Mouse (Mus musculus) embryo, embryonic 11.5 days (tissue): ENCODE data around the gene Pltp.
A peak's percentile ranks its signal among the peaks of the same experiment; 100 is the strongest.
"Not testable (repeated sequence)": the region's sequence is repeated elsewhere in the genome, so short reads cannot be mapped to it uniquely, and the experiment has no call there.

Experiments
- DNase-seq: peaks from one replicate; pipeline ENCODE4 v3.0.0-alpha.2; 2012; ENCODE audit warnings: low read depth, low spot score

Gene Pltp

DNA sequence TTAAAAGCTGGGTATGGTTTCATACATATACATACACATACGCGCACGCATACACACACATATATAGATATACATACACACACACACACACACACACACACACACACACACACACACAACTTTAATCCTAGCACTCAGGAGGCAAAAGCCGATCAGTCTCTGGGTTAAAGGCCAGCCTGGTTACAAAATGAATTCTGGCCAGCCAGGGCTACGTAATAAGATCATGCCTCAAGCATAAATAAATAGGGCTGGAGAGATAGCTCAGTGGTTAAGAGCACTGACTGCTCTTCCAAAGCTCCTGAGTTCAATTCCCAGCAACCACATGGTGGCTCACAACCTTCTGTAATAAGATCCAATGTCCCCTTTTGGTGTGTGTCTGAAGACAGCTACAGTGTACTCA is 1.9 kb downstream of the Pltp start:
- DNase-seq: not testable (repeated sequence)

DNA sequence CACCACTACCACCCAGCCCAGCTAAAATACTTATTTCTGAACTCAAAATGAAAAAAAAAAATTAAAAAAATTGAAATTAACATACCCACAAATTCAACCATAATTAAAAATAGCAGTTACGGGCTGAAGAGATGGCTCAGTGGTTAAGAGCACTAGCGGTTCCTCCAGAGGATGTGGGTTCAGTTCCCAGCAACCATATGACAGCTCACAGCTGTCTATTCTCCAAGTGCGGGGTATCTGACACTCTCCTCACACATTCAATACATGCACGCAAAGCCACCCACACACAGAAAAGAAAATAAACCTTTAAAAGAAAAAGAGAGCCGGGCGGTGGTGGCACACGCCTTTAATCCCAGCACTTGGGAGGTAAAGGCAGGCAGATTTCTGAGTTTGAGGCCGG is 7.5 kb downstream of the Pltp start:
- no peak for DNase-seq

DNA sequence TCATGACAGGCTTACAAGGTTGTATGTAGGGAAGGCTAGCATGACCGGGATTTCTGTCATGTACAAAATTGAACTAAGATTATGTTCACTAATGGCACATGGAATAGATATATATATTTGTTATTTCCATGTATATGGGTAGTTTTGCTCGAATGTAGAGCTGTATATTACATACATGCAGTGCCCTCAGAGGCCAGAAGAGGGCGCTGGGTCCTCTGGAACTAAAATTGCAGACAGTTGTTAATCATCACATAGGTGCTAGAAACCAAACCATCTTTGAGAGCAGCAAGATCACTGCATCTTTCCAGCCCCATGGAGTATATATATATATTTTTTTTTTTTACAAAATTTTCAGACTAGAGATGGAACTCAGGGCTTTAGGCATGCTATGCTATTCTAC is 11.7 kb downstream of the Pltp start:
- no peak for DNase-seq

DNA sequence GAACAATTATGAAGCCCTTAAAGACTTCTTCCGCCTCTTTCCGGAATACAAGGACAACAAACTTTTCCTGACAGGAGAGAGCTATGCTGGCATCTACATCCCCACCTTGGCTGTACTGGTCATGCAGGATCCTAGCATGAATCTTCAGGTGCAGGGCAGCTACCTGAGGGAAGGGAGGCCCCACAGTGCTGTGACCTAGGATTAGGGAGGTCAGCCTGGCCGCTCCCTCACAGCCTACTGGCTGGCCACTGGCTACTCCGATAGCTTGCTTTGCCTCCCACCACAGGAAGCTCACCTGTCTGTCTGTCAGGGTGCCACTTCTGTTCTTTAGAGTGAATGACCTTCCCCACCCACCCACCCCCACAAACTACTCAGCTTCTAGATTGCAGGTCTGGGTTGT is 22.3 kb downstream of the Pltp start:
- no peak for DNase-seq

DNA sequence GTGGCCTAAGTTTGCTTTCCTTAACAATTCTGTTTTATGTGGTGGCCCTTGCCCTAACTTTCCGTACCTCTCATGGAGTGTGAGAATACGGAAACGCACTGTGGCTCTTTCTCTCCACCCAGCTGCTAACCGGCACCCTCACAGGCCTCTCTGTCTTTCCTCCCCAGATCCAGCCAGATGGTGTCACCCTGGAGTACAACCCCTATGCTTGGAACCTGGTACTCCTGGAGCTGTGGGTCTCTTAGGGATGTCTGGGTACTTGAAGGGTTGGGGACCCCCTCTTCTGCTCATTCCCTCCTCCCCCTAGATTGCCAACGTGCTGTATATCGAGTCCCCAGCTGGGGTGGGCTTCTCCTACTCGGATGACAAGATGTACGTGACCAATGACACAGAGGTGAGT is 23.0 kb downstream of the Pltp start:
- no peak for DNase-seq

DNA sequence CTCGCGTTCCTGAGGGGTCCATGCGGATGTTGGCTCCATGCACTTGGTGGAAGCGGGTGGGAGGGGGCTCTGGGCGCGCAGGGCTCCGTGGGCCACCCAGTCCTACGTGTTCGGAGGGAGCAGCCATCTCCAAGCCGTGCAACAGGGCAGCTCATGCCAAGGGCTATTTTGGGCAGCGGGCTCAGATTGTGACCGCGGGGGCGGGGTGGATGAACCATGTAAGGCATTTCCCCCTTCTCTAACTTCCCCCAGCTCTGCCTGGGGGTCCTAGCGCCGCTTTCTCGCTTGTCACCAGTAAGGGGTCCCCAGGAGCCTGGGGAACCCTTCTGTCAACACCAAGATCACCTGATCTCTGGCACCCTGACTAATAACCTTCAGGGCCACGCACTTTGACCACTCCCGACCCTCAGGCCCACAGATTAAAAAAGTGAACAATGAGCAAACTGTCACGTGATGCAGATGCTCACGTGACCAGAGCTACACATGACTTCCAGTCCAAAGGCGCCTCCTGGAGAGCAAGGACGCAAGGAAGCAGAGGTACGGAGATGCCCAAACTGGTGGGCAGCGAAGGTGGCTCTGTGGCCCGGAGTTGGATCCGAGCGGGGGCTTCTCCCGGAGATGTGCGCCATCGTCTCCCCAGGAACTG is 24.1 kb downstream of the Pltp start, which contains the start of gene Neurl2:
Gene Neurl2, minus strand, starts transcription at position 143 of the 646 bp plus-strand sequence.
- DNase-seq: peak; percentile 99

DNA sequence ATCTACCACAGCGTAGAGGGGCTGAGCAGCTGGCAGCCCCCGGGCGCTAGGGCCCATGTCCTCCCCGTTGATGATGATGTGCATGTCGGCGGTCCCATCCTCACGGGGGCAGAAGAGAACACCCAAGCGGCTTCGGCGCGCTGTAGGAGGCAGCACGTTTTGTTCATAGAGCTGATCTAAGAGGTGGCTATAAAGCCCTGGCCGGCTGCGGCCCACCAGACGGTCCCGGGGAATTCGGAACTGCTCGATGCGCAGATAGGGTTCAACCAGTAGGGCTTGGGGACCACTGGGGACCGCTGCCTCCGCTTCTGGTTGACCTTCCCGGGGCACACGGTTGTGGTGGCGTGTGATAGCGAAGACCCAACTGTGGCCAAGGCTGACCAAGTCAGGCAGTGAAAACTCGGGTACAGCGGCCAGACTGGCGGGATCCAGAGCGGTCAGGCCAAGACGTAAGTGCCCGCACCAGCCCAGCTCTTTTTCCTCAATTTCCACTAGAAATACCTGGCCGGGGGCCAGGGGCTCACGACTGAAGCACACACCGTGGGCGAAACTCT is 24.7 kb downstream of the Pltp start, which contains the start of gene Ctsa:
Gene Ctsa, plus strand, starts transcription at position 126 of the 554 bp plus-strand sequence.
- no peak for DNase-seq

DNA sequence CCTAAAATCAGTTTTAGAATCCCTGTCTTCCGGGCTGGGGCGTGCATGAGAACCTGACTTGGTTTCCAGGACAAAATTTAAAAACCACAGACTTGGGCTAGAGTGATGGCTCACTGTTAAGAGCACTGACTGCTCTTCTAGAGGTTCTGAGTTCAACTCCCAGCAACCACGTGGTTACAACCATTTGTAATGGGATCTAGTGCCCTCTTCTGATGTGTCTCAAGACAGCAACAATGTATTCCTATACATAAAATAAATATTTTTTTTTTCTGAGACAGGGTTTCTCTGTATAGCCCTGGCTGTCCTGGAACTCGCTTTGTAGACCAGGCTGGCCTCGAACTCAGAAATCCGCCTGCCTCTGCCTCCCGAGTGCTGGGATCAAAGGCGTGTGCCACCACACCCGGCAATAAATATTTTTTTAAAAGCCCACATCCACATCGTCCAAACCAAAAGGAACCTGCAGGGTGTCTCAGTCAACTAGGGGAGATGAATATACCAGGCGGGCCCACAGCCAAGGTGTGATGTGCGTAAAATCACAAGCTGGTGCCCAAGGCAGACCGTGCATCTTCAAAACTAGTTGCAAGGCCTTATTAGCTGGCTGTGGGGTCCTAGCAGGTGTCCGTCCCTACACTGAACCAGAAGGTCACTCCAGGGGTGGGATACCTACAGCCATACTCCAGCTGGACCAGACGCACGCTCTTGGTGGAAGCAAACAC is 25.3 kb downstream of the Pltp start:
- DNase-seq: no peak

DNA sequence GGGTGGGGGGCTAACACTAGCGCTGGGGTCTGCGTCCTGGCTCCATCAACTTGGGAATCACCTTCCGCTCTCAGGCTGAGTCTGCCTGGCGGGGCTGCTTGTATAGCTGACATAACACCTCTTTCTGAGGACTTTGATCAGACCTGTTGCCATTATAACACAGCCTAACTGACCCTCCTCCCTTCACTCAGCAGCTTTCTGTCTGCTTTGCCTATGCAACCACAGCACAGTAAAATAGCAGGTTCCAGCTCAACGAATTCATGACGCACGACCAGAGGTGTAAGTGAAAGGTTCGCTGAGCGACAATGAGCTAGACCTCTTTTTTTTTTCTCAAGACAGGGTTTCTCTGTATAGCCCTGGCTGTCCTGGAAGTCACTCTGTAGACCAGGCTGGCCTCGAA is 26.5 kb downstream of the Pltp start:
- DNase-seq: no peak

DNA sequence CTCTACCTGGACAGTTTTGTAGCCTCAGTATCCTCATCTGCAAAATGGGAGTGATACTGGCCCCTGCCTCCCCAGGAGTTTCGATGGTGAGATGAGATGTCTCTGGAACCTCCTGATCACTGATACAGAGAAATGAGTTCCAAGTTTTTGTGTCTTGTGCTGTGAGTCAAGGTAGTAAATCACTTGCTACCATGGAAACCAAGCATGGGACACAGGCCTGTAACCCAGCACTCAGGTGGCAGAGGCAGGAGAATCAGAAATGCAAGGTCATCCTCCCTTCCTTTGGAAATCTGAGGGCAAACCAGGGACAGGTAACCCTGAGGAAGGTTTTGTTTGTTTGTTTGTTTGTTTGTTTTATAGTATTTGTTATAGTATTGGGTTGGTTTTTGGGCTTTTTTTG is 28.4 kb downstream of the Pltp start:
- no peak for DNase-seq

DNA sequence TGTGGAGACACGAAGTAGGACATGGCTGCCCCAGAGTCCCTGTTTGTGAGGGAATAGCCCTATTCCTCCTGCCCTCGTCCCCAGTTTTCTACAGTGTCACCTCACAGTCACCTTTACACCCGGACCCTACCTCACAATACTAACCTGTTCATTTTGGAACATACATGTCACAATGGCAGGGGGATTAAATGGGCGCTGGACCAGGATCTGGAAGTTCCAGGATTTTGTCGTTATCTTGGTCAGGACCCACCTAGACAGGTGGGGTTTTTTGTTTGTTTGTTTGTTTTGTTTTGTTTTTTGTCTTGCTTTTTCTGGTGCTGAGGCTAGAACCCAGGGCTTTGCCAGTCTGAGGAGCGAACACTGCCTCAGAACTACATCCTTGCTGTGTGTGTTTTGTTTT is 29.1 kb downstream of the Pltp start, which contains the start of gene Spata25:
Gene Spata25, minus strand, starts transcription at position 101 of the 400 bp plus-strand sequence.
- DNase-seq: no peak

DNA sequence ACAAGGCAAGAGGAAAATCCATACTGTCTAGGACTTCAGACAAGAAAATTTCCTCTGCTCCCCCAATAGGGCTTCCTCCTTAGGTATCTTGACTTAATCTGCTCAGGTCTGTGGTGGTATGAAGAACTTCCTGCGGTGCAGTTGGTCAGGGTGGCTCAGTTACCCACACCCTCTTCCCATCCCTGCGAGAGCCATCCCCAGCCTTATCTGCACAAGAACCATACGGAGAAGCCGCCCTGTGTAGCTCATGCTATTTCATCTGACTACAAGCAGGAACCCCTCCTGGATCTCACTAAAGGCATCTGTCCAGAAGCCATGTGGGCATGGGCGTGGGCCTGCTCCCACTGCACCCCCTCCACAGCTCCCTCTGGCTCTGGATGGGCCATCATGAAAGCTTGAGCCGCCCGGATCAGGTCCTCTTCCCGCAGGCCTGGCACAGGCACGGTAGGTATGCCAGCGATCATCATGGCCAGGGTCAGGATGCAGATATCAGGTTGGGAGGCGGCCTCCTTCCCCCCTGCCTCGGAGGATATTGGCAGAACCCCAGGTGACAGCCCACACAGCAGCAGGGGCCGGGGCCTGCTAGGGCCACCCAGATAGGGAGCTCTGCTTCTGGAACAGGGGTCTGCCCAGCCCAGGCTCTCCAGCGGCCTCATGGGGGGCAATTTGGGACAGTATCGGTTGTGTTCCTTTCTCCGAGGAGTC is 30.2 kb downstream of the Pltp start:
- no peak for DNase-seq

DNA sequence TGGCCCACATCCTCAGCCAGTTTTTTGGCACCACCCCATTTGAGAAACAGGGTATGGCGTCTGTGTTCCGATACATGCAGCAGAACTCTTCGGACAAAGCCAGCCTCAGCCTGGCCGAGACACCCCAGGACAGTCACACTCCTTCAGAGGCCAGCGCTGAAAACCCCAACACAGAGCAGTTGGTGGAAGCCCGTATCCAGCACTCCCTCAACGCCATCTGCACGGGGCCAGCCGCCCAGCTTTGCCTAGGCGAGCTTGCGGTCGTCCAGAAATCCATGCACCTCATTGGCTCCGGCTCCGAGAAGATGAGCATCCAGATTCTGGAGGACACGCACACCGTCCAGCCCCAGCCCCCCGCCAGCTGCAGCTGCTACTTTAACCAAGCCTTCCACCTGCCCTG is 32.0 kb downstream of the Pltp start:
- DNase-seq: no peak

DNA sequence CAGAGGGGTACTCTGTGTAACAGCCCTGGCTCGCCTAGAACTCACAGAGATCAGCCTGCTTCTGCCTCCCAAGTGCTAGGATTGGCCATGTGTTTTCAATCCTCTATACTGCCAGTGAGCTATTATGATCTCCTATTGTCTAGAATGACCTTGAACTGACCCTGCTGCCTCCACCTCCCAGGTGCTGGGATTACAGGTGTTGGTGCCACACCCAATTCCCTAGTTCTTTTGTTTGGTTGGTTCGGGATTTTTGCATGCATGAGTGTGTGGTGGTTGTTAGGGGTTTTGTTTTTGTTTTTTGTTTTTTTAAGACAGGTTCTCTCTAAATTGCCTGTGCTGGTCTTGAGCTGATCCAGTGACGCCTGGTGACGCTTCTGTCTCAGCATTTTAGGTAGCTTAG is 33.5 kb downstream of the Pltp start:
- DNase-seq: no peak

DNA sequence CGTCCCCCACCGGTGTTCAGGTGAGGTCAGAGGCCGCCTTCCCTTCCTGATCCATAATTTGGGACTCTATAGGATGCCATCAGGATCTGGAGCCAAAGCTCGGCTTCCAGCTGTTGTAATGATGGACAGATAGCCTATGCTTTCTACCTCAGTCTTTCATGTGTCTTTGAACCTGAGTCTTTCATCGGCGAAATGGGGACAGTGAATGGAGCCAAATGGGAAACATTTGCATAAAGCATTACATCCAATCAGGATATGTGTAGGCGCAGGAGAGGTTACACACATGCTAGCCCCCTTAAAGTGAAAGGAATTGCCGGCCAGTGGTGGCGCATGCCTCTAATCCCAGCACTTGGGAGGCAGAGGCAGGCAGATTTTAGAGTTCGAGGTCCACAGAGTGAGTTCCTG is 34.3 kb downstream of the Pltp start:
- DNase-seq: no peak

DNA sequence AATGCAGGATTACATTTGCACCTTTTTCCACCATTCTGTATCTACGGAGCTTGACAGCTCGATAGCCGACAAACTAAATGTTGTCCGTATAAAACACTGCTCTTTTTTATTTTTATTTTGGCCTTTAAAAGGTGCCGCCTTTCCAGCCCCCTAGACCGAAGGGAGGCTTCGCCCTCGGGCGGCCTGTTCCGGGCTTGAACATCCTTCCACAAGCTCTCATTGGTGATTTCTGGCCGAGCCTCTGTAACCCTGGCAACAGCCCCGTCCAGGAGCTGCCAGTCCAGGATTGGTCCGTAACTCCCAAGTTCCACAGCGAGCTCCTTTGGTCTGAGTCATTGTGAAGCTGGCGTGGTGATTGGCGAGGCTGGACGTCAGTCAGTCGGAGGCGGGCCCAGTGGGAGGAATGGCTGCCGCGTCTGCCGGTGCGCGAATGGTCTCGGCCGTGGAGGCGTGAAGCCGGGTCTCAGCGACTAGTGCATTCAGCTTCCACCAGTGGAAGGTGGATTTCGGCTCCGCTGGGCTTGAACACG is 34.8 kb downstream of the Pltp start, which contains the start of gene Zswim1:
Gene Zswim1, plus strand, starts transcription at position 51 of the 530 bp plus-strand sequence.
- DNase-seq: peak; percentile 95

DNA sequence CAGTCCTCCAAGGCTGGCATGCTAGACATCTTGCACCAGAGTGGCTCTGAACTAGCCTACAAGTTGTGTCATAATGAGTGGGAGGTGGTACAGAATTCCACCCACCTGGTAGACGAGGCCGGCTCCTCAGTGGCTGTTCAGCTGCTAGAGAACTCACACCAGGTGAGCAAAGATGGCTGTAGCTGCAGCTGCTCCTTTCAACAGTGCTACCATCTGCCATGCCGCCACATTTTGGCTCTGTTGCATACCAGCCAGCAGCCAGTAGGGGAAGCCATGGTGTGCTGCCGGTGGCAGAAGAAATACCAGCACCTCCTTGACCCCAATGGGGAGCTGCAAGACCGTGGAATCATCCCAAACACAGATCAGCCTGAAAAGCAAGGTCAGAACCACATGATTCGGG is 36.5 kb downstream of the Pltp start:
- DNase-seq: no peak

DNA sequence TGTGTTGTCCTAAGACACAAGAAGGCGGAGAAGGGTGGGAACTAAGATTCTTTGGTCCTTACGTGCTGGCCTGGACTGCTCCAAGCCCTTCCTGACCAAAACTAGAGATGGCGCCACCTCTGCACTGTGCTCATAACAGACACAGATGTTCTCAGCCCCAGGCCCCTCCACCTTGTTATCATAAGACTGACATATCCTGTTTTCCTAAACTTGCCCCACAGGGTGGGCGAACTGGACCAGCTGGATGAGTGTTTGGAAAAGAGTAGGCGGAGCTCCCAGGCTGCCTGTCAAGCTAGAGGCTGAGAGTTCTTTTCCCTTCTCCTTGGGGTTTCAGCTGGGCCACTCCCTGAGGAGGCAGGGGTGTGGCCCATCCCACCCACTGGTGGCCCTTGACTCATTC is 39.8 kb downstream of the Pltp start:
- no peak for DNase-seq

DNA sequence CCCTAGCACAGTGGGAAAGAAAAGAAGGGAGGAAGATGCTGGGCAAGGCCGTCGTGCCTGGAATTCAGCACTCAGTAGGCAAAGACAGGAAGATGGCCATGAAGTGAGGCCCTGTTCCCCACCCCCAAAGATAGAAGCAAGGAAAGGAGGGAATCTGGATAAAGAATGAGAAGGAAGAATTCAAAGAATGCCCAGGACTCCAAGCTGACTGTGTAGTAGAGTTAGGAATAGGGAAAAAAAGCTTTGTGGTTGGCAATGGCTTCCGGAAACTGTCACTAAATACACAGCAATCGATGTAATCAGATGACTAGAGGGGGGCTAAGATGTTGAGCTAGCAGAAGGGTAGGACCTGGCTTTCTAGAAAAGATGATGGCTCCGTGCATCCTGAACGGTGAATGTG is 40.3 kb downstream of the Pltp start:
- DNase-seq: no peak

DNA sequence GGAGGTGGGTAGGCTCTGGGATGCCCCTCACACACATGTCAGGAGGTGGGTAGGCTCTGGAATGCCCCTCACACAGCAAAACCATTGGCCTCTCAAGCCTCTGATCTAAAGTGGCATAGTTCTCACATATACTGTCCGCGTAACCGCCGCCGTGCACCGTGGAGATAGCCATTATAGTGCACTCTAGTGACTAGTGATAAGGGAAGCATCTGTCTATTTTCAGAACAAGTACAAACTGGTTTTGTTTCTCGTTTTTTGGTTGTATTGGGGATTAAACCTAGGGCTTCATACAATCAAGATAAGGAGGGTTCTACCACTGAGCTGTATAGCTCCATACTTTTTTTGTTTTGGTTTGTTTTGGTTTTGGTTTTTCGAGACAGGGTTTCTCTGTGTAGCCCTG is 41.7 kb downstream of the Pltp start:
- DNase-seq: no peak

DNA sequence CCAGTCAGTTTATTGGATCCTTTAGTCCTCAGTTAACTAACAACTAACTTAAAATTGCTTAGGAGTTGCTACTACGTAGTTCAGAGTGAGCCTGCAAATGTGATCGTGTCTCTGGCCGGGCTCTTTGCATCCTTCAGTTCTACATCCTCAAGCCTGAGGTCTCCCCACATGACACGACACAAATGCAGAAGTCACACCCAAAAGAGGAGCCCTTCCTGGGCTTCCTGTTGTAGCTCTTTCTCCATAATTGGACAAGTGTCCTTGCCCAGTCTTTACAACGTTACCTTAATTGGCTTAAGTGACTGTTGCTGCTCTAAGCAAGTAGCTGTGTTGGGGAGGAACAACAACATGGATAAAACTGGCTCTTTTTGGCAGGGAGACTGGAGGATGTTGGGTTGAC is 42.2 kb downstream of the Pltp start:
- no peak for DNase-seq

DNA sequence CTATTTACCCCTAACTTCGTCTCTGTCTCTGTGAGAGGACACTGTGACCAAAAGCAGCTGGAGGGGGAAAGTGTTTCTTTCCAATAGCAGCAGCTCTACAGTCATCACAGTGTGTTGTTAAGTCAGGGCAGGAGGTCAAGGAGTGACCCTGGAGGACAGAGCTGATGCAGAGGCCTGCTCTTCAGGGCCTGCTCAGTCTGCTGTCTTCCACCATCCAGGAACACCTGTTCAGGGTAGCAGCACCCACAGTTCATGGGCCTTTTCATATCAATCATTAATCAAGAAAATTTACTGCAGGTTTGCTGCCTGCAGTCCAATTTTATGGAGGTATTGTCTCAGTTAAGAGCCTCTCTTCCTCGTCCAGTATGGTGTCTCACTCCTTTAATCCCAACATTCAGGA is 44.0 kb downstream of the Pltp start:
- DNase-seq: no peak
